Mouse (Mus musculus) frontal cortex, adult 2 months (tissue): Measurements from ENCODE around the gene Slc8a1. TPM values are rescaled to one million over a fixed set of nuclear protein-coding genes. Genes with fewer than 3 reads are reported as not detected.

ENCODE experiments used
- DNase-seq, 2 experiments: peaks; one replicate each; pipeline ENCODE4 v3.0.0; 2022; ENCODE audit warnings: low spot score in 1 of 2; ENCODE audit errors: extremely low spot score in 1 of 2
- polyA plus RNA-seq: library from polyadenylated mRNA; depleted of rRNA; stranded (reverse); fragments of >200 nt; gene quantifications from 2 replicates; pipeline ENCODE4 v1.2.3, GENCODE M21; 2012

The Slc8a1 gene
- polyA plus RNA-seq, 1 experiment: 31.0 TPM

- DNase-seq: no peak
Observed at GRCm38 (mm10) chr17:81518316-81519025, 219.7 kb downstream of the Slc8a1 start.

- DNase-seq: no peak
Observed at GRCm38 (mm10) chr17:81516155-81516554, 222.0 kb downstream of the Slc8a1 start.

- no peak for DNase-seq
Observed at GRCm38 (mm10) chr17:81514022-81514421, 224.2 kb downstream of the Slc8a1 start.

- no peak for DNase-seq
Observed at GRCm38 (mm10) chr17:81513368-81513958, 224.7 kb downstream of the Slc8a1 start.

- DNase-seq: no peak
Observed at GRCm38 (mm10) chr17:81505162-81505685, 233.0 kb downstream of the Slc8a1 start.

GRCm38 (mm10) chr17:81504040-81504439, 234.1 kb downstream of the Slc8a1 start:
- no peak for DNase-seq

- DNase-seq: peak; percentile 31 to 76
Observed at GRCm38 (mm10) chr17:81502732-81503131, 235.4 kb downstream of the Slc8a1 start.

GRCm38 (mm10) chr17:81500686-81501407, 237.3 kb downstream of the Slc8a1 start:
- no peak for DNase-seq

GRCm38 (mm10) chr17:81497919-81498318, 240.3 kb downstream of the Slc8a1 start:
- DNase-seq: no peak

GRCm38 (mm10) chr17:81496616-81497015, 241.6 kb downstream of the Slc8a1 start:
- DNase-seq: no peak

GRCm38 (mm10) chr17:81492216-81492865, 245.8 kb downstream of the Slc8a1 start:
- no peak for DNase-seq

- no peak for DNase-seq
Observed at GRCm38 (mm10) chr17:81486388-81486787, 251.8 kb downstream of the Slc8a1 start.

GRCm38 (mm10) chr17:81481843-81482490, 256.2 kb downstream of the Slc8a1 start:
- DNase-seq: no peak

GRCm38 (mm10) chr17:81480351-81481161, 257.6 kb downstream of the Slc8a1 start:
- no peak for DNase-seq

- no peak for DNase-seq
Observed at GRCm38 (mm10) chr17:81479807-81480206, 258.4 kb downstream of the Slc8a1 start.

GRCm38 (mm10) chr17:81477420-81477819, 260.8 kb downstream of the Slc8a1 start:
- no peak for DNase-seq

GRCm38 (mm10) chr17:81473363-81473762, 264.8 kb downstream of the Slc8a1 start:
- no peak for DNase-seq

- DNase-seq: peak in 1 of 2 experiments; percentile 34
Observed at GRCm38 (mm10) chr17:81468941-81469340, 269.2 kb downstream of the Slc8a1 start.

- DNase-seq: no peak
Observed at GRCm38 (mm10) chr17:81459379-81459778, 278.8 kb downstream of the Slc8a1 start.

- DNase-seq: no peak
Observed at GRCm38 (mm10) chr17:81455977-81456376, 282.2 kb downstream of the Slc8a1 start.
